Comparison of ENCODE assay signal across 11 mouse cellular contexts in the genomic region with DNA sequence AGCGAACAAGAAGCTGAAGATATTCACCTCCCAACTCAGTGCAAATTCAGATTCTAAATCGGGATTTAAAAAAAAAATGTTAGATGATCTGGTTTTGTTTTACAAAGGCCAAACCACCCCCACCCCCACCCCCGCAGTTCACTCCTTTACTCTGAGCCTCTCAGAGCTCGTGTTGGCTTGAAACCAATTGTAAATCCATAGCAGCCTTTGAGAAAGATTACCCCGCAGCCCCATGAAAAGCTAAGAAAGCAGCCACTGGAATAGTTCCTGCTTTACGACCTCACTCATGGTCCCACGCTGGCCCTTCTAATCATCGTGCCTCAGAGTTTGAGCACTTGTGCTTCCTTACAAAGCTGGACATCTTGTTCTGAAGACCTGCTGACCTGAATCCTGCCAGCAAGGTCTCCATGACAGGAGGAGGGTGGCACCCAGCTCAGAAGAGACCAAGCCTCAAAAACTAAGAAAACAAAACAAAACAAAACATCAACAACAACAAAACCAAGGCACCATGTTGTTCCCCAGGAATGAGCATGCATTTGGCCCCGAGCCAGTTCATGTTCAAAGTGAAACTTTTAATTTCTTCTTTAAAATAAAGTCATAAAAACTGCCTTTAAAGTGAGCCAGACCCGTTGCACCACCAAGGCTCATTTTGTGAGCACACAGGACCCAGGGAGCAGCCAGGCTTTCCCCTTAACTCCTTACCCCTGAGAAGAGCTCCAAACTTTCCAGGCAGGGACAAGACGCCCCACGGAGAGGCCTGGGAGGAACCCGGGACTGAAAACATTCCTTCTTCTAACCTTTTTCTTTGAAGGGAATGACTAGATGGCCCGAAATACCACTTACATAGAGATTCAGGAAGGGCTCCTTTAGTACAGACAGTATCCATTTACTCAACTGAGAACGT.
A peak's percentile ranks its signal among the peaks of the same experiment; 100 is the strongest.
DNase-seq lines count a peak whose midpoint lies in the region; ATAC-seq and TF ChIP-seq lines count a peak whose summit lies in the region.
"Had no signal": no experiment of that assay in that cellular context is flagged by ENCODE, and none has a peak within 500 bp of the region (broad histone marks: within the 10 kb centered on the region; RNA-seq: fewer than 3 reads in every experiment).

No protein-coding gene starts in this region.

- WGBS in intestine, embryonic 14.5 days, result 46% methylated on average over 15 of the region's 15 CpGs
- 55% methylated on average over 15 of the region's 15 CpGs for WGBS in intestine, postnatal 0 days
- 35% methylated on average over 15 of the region's 15 CpGs for WGBS in kidney, postnatal 0 days
- 64% methylated on average over 15 of the region's 15 CpGs for WGBS in hindbrain, embryonic 12.5 days

- no peaks in the 10 kb centered on the region for H3K9me3 ChIP-seq in intestine, embryonic 14.5 days (ENCODE audit: control insufficient read depth, low read length)
- H3K9me3 ChIP-seq in intestine, postnatal 0 days (ENCODE audit: control insufficient read depth), result no peaks in the 10 kb centered on the region
- H3K9me3 ChIP-seq in kidney, postnatal 0 days (replicated peaks; ENCODE audit: low read length), result no peaks in the 10 kb centered on the region
- no peaks in the 10 kb centered on the region; the same call in 1 of the 2 replicates for H3K9me3 ChIP-seq in hindbrain, embryonic 12.5 days (replicated peaks)

- H3K4me1 ChIP-seq in intestine, embryonic 14.5 days (replicated peaks; ENCODE audit: control insufficient read depth, insufficient read depth, low read length), result peaks cover 25% of the 10 kb centered on the region
- H3K4me1 ChIP-seq in intestine, postnatal 0 days (replicated peaks; ENCODE audit: control insufficient read depth, insufficient read depth, low read length), result no peaks in the 10 kb centered on the region
- H3K4me1 ChIP-seq in testis, adult 2 months (ENCODE audit: control insufficient read depth, insufficient read depth, low read length), result no peaks in the 10 kb centered on the region; the same call in 1 of the 2 replicates
- H3K4me1 ChIP-seq in kidney, postnatal 0 days (replicated peaks; ENCODE audit: insufficient read depth, low read length), result peaks cover 9% of the 10 kb centered on the region; the same call in 1 of the 2 replicates
- H3K4me1 ChIP-seq in hindbrain, embryonic 12.5 days, result peaks cover 4% of the 10 kb centered on the region; the same call in 1 of the 2 replicates

- H3K4me2 ChIP-seq in intestine, embryonic 14.5 days (ENCODE audit: low read length), result no peak overlapping the region
- H3K4me2 ChIP-seq in intestine, postnatal 0 days (replicated peaks; ENCODE audit: low read depth), result no peak overlapping the region
- H3K4me2 ChIP-seq in kidney, postnatal 0 days (ENCODE audit: low read length), result no peak overlapping the region
- no peak overlapping the region for H3K4me2 ChIP-seq in hindbrain, embryonic 12.5 days (replicated peaks)
- H3K4me2 ChIP-seq: midbrain, embryonic 12.5 days had no signal

- no peak overlapping the region for H3K4me3 ChIP-seq in intestine, embryonic 14.5 days (ENCODE audit: low read depth, low read length)
- H3K4me3 ChIP-seq in intestine, postnatal 0 days (ENCODE audit: low read depth, low read length), result no peak overlapping the region
- no peak overlapping the region for H3K4me3 ChIP-seq in testis, adult 2 months (ENCODE audit: control insufficient read depth, low read depth, low read length)
- no peak overlapping the region for H3K4me3 ChIP-seq in kidney, postnatal 0 days (replicated peaks; ENCODE audit: low read depth, low read length)
- H3K4me3 ChIP-seq in hindbrain, embryonic 12.5 days, result no peak overlapping the region
- H3K4me3 ChIP-seq: erythroblast, embryonic 14.5 days; midbrain, embryonic 12.5 days had no signal

- no peak overlapping the region for H3K9ac ChIP-seq in intestine, embryonic 14.5 days (ENCODE audit: low read length)
- H3K9ac ChIP-seq in intestine, postnatal 0 days (ENCODE audit: low read depth, low read length), result no peak overlapping the region
- H3K9ac ChIP-seq in kidney, postnatal 0 days (ENCODE audit: low read depth, low read length), result no peak overlapping the region
- no peak overlapping the region for H3K9ac ChIP-seq in hindbrain, embryonic 12.5 days
- H3K9ac ChIP-seq: midbrain, embryonic 12.5 days had no signal

- DNase-seq in intestine, embryonic 14.5 days (ENCODE audit: low spot score), result no peak
- DNase-seq in testis, postnatal 14 days (ENCODE audit: low spot score), result no peak
- no peak for DNase-seq in kidney, postnatal 0 days (ENCODE audit: low spot score)
- DNase-seq in spleen, adult 18-20 months, result no peak
- DNase-seq: gastrocnemius, postnatal 25 days had no signal

- H3K27ac ChIP-seq in intestine, embryonic 14.5 days (ENCODE audit: low read depth), result peak overlapping the region; percentile 68
- H3K27ac ChIP-seq in intestine, postnatal 0 days (ENCODE audit: low read depth, low read length), result no peak overlapping the region
- H3K27ac ChIP-seq in testis, adult 2 months (ENCODE audit: control insufficient read depth, insufficient read depth, low read depth, low read length), result peak overlapping the region; percentile 45; the same call in 1 of the 2 replicates
- peak overlapping the region; percentile 50 for H3K27ac ChIP-seq in kidney, postnatal 0 days
- no peak overlapping the region for H3K27ac ChIP-seq in hindbrain, embryonic 12.5 days
- H3K27ac ChIP-seq: midbrain, embryonic 12.5 days had no signal

- no peak for TF ChIP-seq CTCF in intestine, postnatal 0 days (IDR thresholded peaks at IDR 0.05; ENCODE audit: low read depth)
- TF ChIP-seq CTCF in testis, adult 2 months (IDR thresholded peaks at IDR 0.05; ENCODE audit: control insufficient read depth, insufficient read depth, insufficient replicate concordance, low read depth, low read length), result no peak
- TF ChIP-seq CTCF in kidney, postnatal 0 days (IDR thresholded peaks at IDR 0.05; ENCODE audit: low read depth), result no peak

- ATAC-seq in intestine, embryonic 14.5 days (replicated peaks; ENCODE audit: low FRiP score, low TSS enrichment, low read depth), result 0 out of 2 replicates have a peak, but pooled peaks have one; percentile 20
- ATAC-seq in intestine, postnatal 0 days, result no peak
- ATAC-seq in kidney, postnatal 0 days (replicated peaks; ENCODE audit: low FRiP score, low read depth), result no peak
- no peak for ATAC-seq in hindbrain, embryonic 12.5 days (ENCODE audit: low FRiP score)
- ATAC-seq: inflammation-experienced regulatory T-cells, adult 6 months had no signal

- H3K36me3 ChIP-seq in intestine, embryonic 14.5 days (ENCODE audit: control insufficient read depth, insufficient read depth, low read length), result no peaks in the 10 kb centered on the region
- H3K36me3 ChIP-seq in intestine, postnatal 0 days (ENCODE audit: control insufficient read depth, insufficient read depth), result no peaks in the 10 kb centered on the region
- no peaks in the 10 kb centered on the region for H3K36me3 ChIP-seq in testis, adult 2 months (ENCODE audit: control insufficient read depth, insufficient read depth, low read length)
- no peaks in the 10 kb centered on the region for H3K36me3 ChIP-seq in kidney, postnatal 0 days (ENCODE audit: insufficient read depth, low read length)
- H3K36me3 ChIP-seq in hindbrain, embryonic 12.5 days, result no peaks in the 10 kb centered on the region
- H3K36me3 ChIP-seq: midbrain, embryonic 12.5 days had no signal

- H3K27me3 ChIP-seq in intestine, embryonic 14.5 days (replicated peaks; ENCODE audit: control insufficient read depth, insufficient read depth, low read length), result no peaks in the 10 kb centered on the region
- H3K27me3 ChIP-seq in intestine, postnatal 0 days (replicated peaks; ENCODE audit: control insufficient read depth, insufficient read depth, low read length), result no peaks in the 10 kb centered on the region
- no peaks in the 10 kb centered on the region for H3K27me3 ChIP-seq in testis, adult 2 months (ENCODE audit: control insufficient read depth, insufficient read depth, low read length)
- no peaks in the 10 kb centered on the region for H3K27me3 ChIP-seq in kidney, postnatal 0 days (ENCODE audit: insufficient read depth, low read length)
- no peaks in the 10 kb centered on the region for H3K27me3 ChIP-seq in hindbrain, embryonic 12.5 days
- H3K27me3 ChIP-seq: midbrain, embryonic 12.5 days had no signal

- TF ChIP-seq POLR2A in testis, adult 2 months (IDR thresholded peaks at IDR 0.05; ENCODE audit: control insufficient read depth, low read depth, low read length), result no peak

Comparison
In these comparisons a context has a peak if more than half of its experiments do, and no peak if none do; other contexts are left out.
1. H3K27ac ChIP-seq: peak in intestine, embryonic 14.5 days (single experiment), testis, adult 2 months (single experiment) and kidney, postnatal 0 days (single experiment); none in intestine, postnatal 0 days (single experiment) and hindbrain, embryonic 12.5 days (single experiment).